Mouse (Mus musculus) lung, adult 2 months (tissue): Measurements from ENCODE around the gene Btbd35f6. TPM values are rescaled to one million over a fixed set of nuclear protein-coding genes. Genes with fewer than 3 reads are reported as not detected.
"Not testable (repeated sequence)": the region's sequence is repeated elsewhere in the genome, so short reads cannot be mapped to it uniquely, and the experiment has no call there.

Experiments
- DNase-seq: peaks from one replicate; pipeline ENCODE4 v3.0.0; 2022
- H3K4me1 ChIP-seq: fragments of 200-500 bp; 2 replicates; pipeline ENCODE4 v1.6.1; 2011; ENCODE audit warnings: low read length; ENCODE audit not compliant: control insufficient read depth, insufficient read depth
- H3K4me3 ChIP-seq: fragments of 200-500 bp; replicated peaks from 2 replicates; pipeline ENCODE3; 2011; ENCODE audit warnings: low read depth, mild to moderate bottlenecking, control low read depth, low read length; ENCODE audit errors: extremely low read depth
- WGBS: fragments of 180-500 bp; shearing (Covaris S2); methylation state at CpG from one replicate; pipeline ENCODE4 v1.1.7; 2018; 5-methylcytosine and 5-hydroxymethylcytosine counted together
- polyA plus RNA-seq: library from polyadenylated mRNA; depleted of rRNA; stranded (reverse); fragments of >200 nt; gene quantifications from 2 replicates; pipeline ENCODE4 v1.2.3, GENCODE M21; 2012; rRNA removed

Gene Btbd35f6
- polyA plus RNA-seq, result not detected in 2 replicates

GRCm38 (mm10) chrX:33956440-33956839 is at the start of gene Btbd35f6:
Btbd35f6 (minus strand) TSS chrX:33956540.
- DNase-seq, H3K4me1 ChIP-seq, H3K4me3 ChIP-seq: not testable (repeated sequence)
- 67% methylated on average over 2 of the region's 4 CpGs for WGBS

- DNase-seq, H3K4me1 ChIP-seq, H3K4me3 ChIP-seq: not testable (repeated sequence)
These were observed 30.4 kb upstream of the Btbd35f6 start, which contains the start of gene Gm21870 for GRCm38 (mm10) chrX:33986716-33987115. Gm21870 (minus strand) TSS chrX:33986816.

GRCm38 (mm10) chrX:33930216-33930615 is 26.1 kb downstream of the Btbd35f6 start:
- H3K4me3 ChIP-seq, H3K4me1 ChIP-seq, DNase-seq: not testable (repeated sequence)
- no CpG with 5 or more reads among the region's 1 CpGs for WGBS

- not testable (repeated sequence) for H3K4me3 ChIP-seq, H3K4me1 ChIP-seq, DNase-seq
- WGBS, result 73% methylated on average over 4 of the region's 4 CpGs
These were observed 28.1 kb downstream of the Btbd35f6 start for GRCm38 (mm10) chrX:33928225-33928624.

GRCm38 (mm10) chrX:33926344-33926743 is 30.0 kb downstream of the Btbd35f6 start:
- DNase-seq, H3K4me3 ChIP-seq, H3K4me1 ChIP-seq: not testable (repeated sequence)
- no CpG with 5 or more reads among the region's 1 CpGs for WGBS

GRCm38 (mm10) chrX:33925420-33925819 is 30.9 kb downstream of the Btbd35f6 start:
- WGBS, result 73% methylated on average over 2 of the region's 2 CpGs
- H3K4me1 ChIP-seq, H3K4me3 ChIP-seq, DNase-seq: not testable (repeated sequence)

Other genes starting within 250 kb of the Btbd35f6 start
- not detected in 2 replicates for gene Gm21870, start 30.3 kb upstream of the Btbd35f6 start, polyA plus RNA-seq
- gene Btbd35f9, start 205.0 kb upstream of the Btbd35f6 start, polyA plus RNA-seq, result not detected in 2 replicates